Mouse (Mus musculus) limb, embryonic 10.5 days (tissue): ENCODE results near the gene Fkbp5. TPM values are rescaled to one million over a fixed set of nuclear protein-coding genes. Genes with fewer than 3 reads are reported as not detected.

ENCODE experiments used
- DNase-seq: peaks from one replicate; pipeline ENCODE4 v3.0.0-alpha.2; 2017; ENCODE audit warnings: low spot score
- H3K27ac ChIP-seq: fragments of 300-500 bp; sonication (generic); 2 replicates; pipeline ENCODE4 v1.5.1; 2016; ENCODE audit warnings: mild to moderate bottlenecking
- H3K27me3 ChIP-seq: fragments of 300-500 bp; sonication (generic); 2 replicates; pipeline ENCODE4 v1.6.1; 2016; ENCODE audit warnings: low read depth, mild to moderate bottlenecking; ENCODE audit not compliant: poor library complexity, severe bottlenecking
- H3K36me3 ChIP-seq: fragments of 300-500 bp; sonication (generic); 2 replicates; pipeline ENCODE4 v1.6.1; 2016; ENCODE audit warnings: mild to moderate bottlenecking, moderate library complexity
- H3K4me1 ChIP-seq: fragments of 300-500 bp; sonication (generic); 2 replicates; pipeline ENCODE4 v1.6.1; 2016
- H3K4me3 ChIP-seq: fragments of 300-500 bp; sonication (generic); 2 replicates; pipeline ENCODE4 v1.5.1; 2016; ENCODE audit warnings: mild to moderate bottlenecking, moderate library complexity
- H3K9me3 ChIP-seq: fragments of 300-500 bp; sonication (generic); replicated peaks from 2 replicates; pipeline ENCODE4 v1.6.1; 2016; ENCODE audit warnings: mild to moderate bottlenecking
- WGBS: fragments of 180-500 bp; shearing (Covaris S2); methylation state at CpG from one replicate; pipeline ENCODE4 v1.1.7; 2016; 5-methylcytosine and 5-hydroxymethylcytosine counted together
- polyA plus RNA-seq: library from polyadenylated mRNA; unstranded; fragments of >200 nt; fragmentation: Nextera tagmentation; extraction: Ambion mirVana; gene quantifications from 2 replicates; pipeline ENCODE4 v1.2.1, GENCODE M21; 2016

The Fkbp5 gene
- polyA plus RNA-seq, 1 experiment from 2014 or later = 32.6 TPM

DNA sequence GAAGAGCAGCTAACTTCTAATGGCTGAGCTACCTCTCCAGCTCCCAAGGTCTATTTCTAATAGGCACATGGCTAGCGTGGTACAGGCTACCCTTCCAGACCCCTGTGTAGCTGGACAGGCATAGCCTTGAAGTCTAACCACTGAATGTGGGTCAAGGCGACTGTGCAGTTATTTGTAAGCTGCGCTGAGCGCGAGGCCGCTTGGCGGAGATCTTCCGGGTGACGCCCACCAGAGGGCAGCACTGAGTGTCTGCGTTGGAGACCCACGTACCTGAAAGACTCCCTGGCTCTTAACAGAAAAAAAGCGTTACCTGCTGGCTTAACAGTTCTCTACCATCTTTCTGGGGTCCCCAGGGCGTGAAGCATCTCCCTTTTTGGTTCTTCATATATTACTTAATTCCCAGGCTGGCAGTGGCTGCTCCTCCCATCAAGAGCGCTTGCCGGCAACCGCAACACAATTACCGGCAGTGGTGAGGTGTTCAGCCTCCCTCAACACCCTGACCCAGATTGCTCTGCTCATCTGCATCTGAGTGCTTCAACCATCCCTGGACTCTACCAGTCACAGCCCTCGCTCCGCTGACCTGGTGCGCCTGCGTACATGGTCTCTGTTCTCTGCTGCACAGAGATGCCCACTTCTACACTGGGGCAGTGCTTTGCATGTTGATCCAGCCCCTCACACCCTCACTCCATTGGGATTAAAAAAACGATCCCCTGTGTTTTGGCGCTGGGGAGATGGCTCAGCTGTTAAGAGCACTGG lies 131.0 kb downstream of the Fkbp5 start:
- H3K27me3 ChIP-seq = peaks cover 47% of the 10 kb centered on the region
- peak; percentile 94 for DNase-seq
- no peaks in the 10 kb centered on the region for H3K36me3 ChIP-seq
- WGBS = 5% methylated on average over 23 of the region's 23 CpGs
- H3K9me3 ChIP-seq = no peaks in the 10 kb centered on the region
- H3K4me3 ChIP-seq = peak overlapping the region; percentile 29; the same call in 1 of the 2 replicates
- no peak overlapping the region for H3K27ac ChIP-seq
- H3K4me1 ChIP-seq = peaks cover 11% of the 10 kb centered on the region

DNA sequence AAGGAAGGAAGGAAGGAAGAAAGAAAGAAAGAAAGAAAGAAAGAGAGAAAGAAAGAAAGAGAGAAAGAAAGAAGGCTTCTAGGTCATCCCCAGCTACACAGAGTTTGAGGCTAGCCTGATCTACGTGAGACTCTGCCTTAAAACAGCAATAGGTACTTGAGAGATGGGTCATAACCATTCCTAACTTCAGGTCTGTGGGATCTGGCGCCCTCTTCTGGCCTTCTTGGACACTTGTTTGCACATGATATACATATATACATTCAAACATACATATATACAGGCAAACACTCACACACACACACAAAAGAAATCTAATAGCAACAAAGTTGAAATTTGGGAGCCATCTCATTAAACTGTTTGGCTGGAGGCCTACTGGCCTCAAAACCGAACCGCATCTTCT lies 133.0 kb downstream of the Fkbp5 start:
- Histone ChIP-seq H3K27ac (no peak overlapping the region), H3K9me3 (no peaks in the 10 kb centered on the region), H3K36me3 (no peaks in the 10 kb centered on the region), H3K4me3 (no peak overlapping the region), H3K27me3 (peaks cover 46% of the 10 kb centered on the region), H3K4me1 (peaks cover 14% of the 10 kb centered on the region)
- WGBS = 75% methylated on average over 4 of the region's 4 CpGs
- no peak for DNase-seq

DNA sequence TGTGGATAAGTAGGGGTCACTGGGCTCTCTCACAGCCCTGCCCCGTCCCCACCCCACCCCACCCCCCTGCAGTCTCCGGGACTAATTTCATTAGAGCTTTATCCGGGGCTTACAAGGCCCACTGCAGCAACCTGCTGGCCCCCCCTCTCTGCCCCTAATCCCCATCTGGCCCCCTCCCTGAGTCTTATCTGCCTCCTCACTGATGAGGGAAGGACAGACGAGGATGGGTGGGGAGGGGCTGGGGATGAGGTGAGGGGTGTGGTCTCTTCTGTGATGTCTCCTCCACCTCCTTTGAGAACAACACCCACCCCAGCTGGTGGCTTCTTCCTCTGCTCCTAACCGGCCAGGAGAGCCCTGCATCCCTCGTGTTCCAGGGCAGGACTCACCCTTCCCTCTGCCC lies 137.1 kb downstream of the Fkbp5 start:
- Histone ChIP-seq H3K4me1 (peaks cover 12% of the 10 kb centered on the region), H3K9me3 (no peaks in the 10 kb centered on the region), H3K27me3 (peaks cover 25% of the 10 kb centered on the region), H3K4me3 (no peak overlapping the region), H3K36me3 (no peaks in the 10 kb centered on the region), H3K27ac (no peak overlapping the region)
- WGBS = 7% methylated on average over 6 of the region's 6 CpGs
- DNase-seq = no peak

- no peaks in the 10 kb centered on the region for H3K36me3 ChIP-seq
- 10% methylated on average over 17 of the region's 17 CpGs for WGBS
- no peak for DNase-seq
- no peak overlapping the region for H3K27ac ChIP-seq
- H3K27me3 ChIP-seq = peaks cover 44% of the 10 kb centered on the region
- peaks cover 17% of the 10 kb centered on the region for H3K4me1 ChIP-seq
- no peaks in the 10 kb centered on the region for H3K9me3 ChIP-seq
- H3K4me3 ChIP-seq = no peak overlapping the region
Measured at GRCm38 (mm10) chr17:28375592-28376061, 141.7 kb downstream of the Fkbp5 start.

- Histone ChIP-seq H3K27me3 (peaks cover 39% of the 10 kb centered on the region), H3K27ac (no peak overlapping the region), H3K36me3 (no peaks in the 10 kb centered on the region), H3K9me3 (no peaks in the 10 kb centered on the region), H3K4me3 (no peak overlapping the region), H3K4me1 (peaks cover 13% of the 10 kb centered on the region)
- DNase-seq = no peak
- 15% methylated on average over 16 of the region's 16 CpGs for WGBS
Measured at GRCm38 (mm10) chr17:28374494-28374893, 142.8 kb downstream of the Fkbp5 start.

DNA sequence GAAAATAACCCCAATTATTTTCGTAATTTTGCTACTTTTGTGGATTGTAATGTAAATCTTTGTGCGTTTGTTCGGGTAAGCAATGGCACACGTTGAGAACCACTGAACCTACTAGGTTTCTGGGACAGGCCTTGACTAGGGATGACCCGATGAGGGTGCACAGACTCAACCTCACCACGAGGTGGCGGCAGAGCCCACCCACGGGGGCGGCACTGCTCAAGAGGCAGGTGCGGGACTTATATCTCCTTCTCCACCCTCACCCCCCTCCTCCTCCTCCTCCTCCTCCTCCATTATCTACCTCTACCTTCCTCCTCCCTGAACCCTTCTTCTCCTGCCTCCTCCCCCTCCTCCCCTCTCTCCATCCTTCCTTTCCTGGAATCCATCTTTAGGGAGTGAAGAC lies 143.5 kb downstream of the Fkbp5 start:
- Histone ChIP-seq H3K4me3 (no peak overlapping the region), H3K27ac (no peak overlapping the region), H3K4me1 (peaks cover 15% of the 10 kb centered on the region), H3K36me3 (no peaks in the 10 kb centered on the region), H3K27me3 (peaks cover 39% of the 10 kb centered on the region), H3K9me3 (no peaks in the 10 kb centered on the region)
- 16% methylated on average over 10 of the region's 10 CpGs for WGBS
- peak; percentile 76 for DNase-seq

DNA sequence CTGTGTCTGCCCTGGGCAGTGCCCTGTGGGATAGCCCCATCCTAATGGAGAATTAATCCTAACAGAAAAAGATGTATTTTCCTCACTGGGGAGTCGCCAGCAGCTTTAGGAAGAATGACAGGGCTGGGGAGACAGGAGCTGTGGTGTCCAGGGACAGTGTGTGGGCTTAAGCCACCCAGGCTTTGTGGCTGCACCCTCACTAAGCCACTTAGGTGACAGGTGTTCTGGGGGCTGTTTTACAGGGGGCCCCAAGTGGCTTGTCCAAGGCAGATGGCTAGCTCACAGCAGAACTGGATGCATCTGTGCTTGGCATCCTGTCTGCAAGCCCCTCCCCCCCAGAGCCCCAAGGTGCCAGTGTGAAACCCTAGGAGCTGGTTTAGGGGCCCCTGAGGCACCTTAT lies 145.4 kb downstream of the Fkbp5 start:
- Histone ChIP-seq H3K4me3 (no peak overlapping the region), H3K27me3 (peaks cover 39% of the 10 kb centered on the region), H3K27ac (no peak overlapping the region), H3K9me3 (no peaks in the 10 kb centered on the region), H3K4me1 (peaks cover 15% of the 10 kb centered on the region), H3K36me3 (no peaks in the 10 kb centered on the region)
- 67% methylated on average over 1 of the region's 1 CpGs for WGBS
- no peak for DNase-seq

DNA sequence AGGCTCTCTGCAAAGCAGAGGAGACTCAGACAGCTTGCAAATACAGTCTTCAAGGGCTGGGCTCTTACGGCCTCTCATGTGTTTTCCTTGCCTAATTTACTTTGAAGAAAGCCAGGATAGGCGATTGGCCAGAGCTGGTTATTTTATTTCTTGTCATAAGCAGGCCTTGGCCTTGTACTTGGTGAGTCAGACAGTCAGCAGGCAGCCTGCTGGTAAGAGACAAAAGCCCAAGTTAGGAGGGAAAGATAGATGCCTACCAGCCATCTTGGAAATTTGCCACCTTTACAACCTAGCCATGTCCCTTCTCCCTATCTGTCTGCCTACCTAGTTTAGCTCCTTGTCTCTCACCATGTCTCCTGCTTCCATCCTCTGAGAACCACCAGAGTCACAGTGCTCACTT lies 146.0 kb downstream of the Fkbp5 start:
- Histone ChIP-seq H3K4me3 (no peak overlapping the region), H3K36me3 (no peaks in the 10 kb centered on the region), H3K9me3 (no peaks in the 10 kb centered on the region), H3K4me1 (peaks cover 15% of the 10 kb centered on the region), H3K27me3 (peaks cover 34% of the 10 kb centered on the region), H3K27ac (no peak overlapping the region)
- DNase-seq = no peak
- WGBS = 74% methylated on average over 2 of the region's 2 CpGs

- 74% methylated on average over 5 of the region's 5 CpGs for WGBS
- no peak for DNase-seq
- Histone ChIP-seq H3K4me1 (peaks cover 16% of the 10 kb centered on the region), H3K27ac (no peak overlapping the region), H3K4me3 (no peak overlapping the region), H3K36me3 (no peaks in the 10 kb centered on the region), H3K9me3 (no peaks in the 10 kb centered on the region), H3K27me3 (peaks cover 34% of the 10 kb centered on the region)
Measured at GRCm38 (mm10) chr17:28369056-28369455, 148.3 kb downstream of the Fkbp5 start.

- Histone ChIP-seq H3K27me3 (peaks cover 34% of the 10 kb centered on the region), H3K4me1 (peaks cover 22% of the 10 kb centered on the region), H3K9me3 (no peaks in the 10 kb centered on the region), H3K4me3 (no peak overlapping the region), H3K27ac (no peak overlapping the region), H3K36me3 (no peaks in the 10 kb centered on the region)
- 5% methylated on average over 13 of the region's 13 CpGs for WGBS
- DNase-seq = peak; percentile 93
Measured at GRCm38 (mm10) chr17:28368449-28368848, 148.9 kb downstream of the Fkbp5 start.

DNA sequence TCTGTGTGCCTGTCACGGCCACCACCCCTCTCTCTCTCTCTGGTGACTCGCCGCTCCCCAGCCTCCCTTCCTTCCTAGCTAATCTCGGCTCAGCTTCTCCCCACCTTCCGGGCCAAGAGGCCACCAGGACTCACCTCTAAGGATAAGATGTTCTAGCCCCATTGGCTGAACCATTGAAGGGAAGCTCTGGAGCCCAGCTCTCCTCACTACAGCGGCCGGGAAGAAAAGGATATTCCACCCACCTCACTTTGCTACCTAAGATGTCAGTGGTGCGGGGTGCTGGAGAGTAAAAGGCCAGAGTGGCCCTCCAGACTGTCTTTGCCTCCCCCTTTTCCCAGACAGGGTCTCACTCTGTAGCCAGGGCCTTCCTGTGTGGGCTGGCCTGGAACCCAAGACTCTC lies 152.2 kb downstream of the Fkbp5 start, which contains the start of gene Tulp1:
Gene Tulp1, minus strand, starts transcription at position 101 of the 400 bp plus-strand sequence.
- H3K4me3 ChIP-seq = peak within 1 kb of the TSS; percentile 51
- no peaks in the 10 kb centered on the region for H3K9me3 ChIP-seq
- peak within 1 kb of the TSS; percentile 50 for H3K27ac ChIP-seq
- H3K27me3 ChIP-seq = peaks cover 63% of the 10 kb centered on the region
- H3K36me3 ChIP-seq = no peaks in the 10 kb centered on the region
- WGBS = 17% methylated on average over 8 of the region's 8 CpGs
- no peak for DNase-seq
- peaks cover 43% of the 10 kb centered on the region for H3K4me1 ChIP-seq

- no peaks in the 10 kb centered on the region for H3K9me3 ChIP-seq
- WGBS = 6% methylated on average over 6 of the region's 6 CpGs
- H3K4me3 ChIP-seq = peak overlapping the region; percentile 51
- no peaks in the 10 kb centered on the region for H3K36me3 ChIP-seq
- DNase-seq = no peak
- H3K27ac ChIP-seq = 0 out of 2 replicates have a peak overlapping the region, but pooled peaks have one; percentile 74
- peaks cover 46% of the 10 kb centered on the region for H3K4me1 ChIP-seq
- H3K27me3 ChIP-seq = peaks cover 79% of the 10 kb centered on the region
Measured at GRCm38 (mm10) chr17:28363507-28363906, 153.8 kb downstream of the Fkbp5 start.

GRCm38 (mm10) chr17:28362653-28363292 lies 154.6 kb downstream of the Fkbp5 start:
- Histone ChIP-seq H3K4me1 (peaks cover 49% of the 10 kb centered on the region), H3K4me3 (peak overlapping the region; percentile 51), H3K9me3 (no peaks in the 10 kb centered on the region), H3K27me3 (peaks cover 86% of the 10 kb centered on the region), H3K27ac (peak overlapping the region; percentile 74), H3K36me3 (no peaks in the 10 kb centered on the region)
- DNase-seq = peak; percentile 60
- under 1% methylated on average over 25 of the region's 25 CpGs for WGBS
